Mouse (Mus musculus) retina, postnatal 1 day (tissue): ENCODE measurements at regions not wholly inside any gene's neighbourhood (a gene's known extent, or its start where the extent isn't known, plus 50 kb on each side); places are given as distances from the start of the nearest gene placed in this dataset.

Source experiments
- DNase-seq: peaks from one replicate; pipeline ENCODE4 v3.0.0-alpha.2; 2012

- DNase-seq = peak; percentile 11
These were observed 92.9 kb upstream of the Htr1b start for GRCm38 (mm10) chr9:81726542-81726941.

DNA sequence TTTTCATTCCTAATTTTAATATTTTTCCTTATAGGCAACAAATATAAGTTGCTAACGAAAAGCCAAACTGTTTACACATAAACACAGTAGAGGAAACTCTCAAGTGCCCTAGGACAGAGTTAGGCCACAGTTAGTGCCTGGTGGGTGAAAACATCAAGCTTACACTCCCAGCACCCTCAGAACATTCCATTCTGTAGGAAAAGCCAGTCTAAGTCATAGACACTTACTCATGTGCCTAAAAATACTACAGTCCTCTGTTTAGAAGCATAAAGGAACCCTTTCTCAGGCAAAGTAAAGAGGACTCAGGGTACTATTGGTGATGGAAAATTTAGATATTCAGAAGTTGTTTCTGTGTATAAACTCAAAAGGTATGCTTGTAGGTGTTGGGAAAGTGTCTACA lies 86.5 kb upstream of the Htr1b start:
- no peak for DNase-seq

DNA sequence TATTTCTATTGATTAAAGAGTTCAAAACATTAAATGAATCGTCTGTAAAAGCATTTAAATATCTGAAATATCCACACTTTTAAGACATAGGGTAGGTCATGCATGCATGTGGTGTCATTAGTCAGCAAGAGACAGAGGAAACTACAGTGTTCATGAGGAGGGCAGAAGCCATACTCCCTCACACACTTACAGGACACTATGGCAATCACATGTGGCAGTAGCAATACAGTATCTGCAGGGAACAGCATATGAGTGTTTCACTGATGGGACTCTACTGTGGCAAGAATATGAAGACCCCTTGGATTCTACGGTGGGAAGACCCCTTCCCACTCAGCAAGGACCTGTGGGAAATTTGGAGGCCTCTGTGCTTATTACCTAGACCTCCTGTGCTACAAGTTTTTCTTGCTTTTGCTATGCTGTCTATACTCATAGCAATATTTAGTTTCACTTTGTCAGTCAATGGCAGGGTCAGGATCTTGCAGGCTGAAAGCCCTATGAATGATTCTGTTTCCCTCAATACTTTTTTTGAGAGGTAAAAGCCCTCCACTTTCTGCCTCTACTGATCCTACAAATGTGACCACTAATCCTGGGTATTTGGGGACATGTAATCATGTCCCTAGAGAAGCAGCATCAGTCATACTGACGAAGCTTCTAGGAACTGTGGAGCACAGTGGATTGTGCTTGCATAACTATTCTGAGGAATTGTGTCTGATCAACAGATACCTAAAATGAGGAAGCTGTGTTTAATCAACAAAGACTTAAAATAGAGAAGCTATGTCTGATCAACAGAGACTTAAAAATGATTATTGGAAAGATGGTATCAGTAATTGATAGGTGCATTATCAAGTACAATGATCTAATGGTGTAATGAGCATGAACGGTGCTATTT lies 83.6 kb upstream of the Htr1b start:
- no peak for DNase-seq

DNA sequence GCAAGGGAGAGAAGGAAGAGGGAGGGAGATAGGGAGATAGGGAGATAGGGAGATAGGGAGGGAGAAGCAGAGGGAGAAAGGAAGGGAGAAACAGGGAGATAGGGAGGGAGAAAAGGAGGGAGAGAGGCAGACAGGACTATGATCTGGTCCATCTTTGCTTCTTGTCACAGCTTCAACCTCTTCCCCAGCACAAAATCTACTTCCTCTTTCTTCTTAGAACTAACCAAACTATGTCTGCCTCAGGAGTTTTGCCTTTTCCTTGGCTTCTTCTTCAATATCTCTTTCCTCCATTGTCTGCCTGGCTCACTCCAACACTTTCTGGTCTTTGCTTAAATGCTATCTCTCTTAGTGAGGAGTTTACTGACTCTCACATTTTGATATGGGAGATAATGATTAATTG lies 57.7 kb upstream of the Htr1b start:
- DNase-seq = no peak

DNA sequence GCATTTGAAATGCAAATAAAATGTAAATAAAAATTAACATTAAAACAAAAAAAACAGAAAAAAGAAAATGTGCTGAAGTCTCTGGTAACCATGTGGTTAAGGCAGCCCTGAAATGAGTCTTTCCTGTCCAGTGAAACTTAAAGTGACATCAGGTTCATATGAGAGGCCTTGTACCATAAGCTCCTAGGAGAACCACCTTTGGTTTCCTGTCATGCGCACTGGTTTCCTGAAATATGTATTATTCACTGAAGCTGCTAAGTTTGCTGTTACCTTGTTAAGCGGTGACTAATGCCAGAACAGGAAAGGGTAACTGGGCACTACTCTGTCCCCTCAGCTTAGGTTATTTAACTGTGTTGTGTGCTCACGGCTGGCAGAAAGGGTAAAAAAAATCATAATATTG lies 56.1 kb upstream of the Htr1b start:
- DNase-seq = no peak
